ENCODE assay signal across 28 mouse cellular contexts in genomic region chr1:172651288-172651987, GRCm38 (mm10). TPM values are rescaled to one million over a fixed set of nuclear protein-coding genes. Genes with fewer than 3 reads are reported as not detected.
A peak's percentile ranks its signal among the peaks of the same experiment; 100 is the strongest.
DNase-seq lines count a peak whose midpoint lies in the region; ATAC-seq and TF ChIP-seq lines count a peak whose summit lies in the region.
"Had no signal": no experiment of that assay in that cellular context is flagged by ENCODE, and none has a peak within 500 bp of the region (broad histone marks: within the 10 kb centered on the region; RNA-seq: fewer than 3 reads in every experiment).

No protein-coding gene starts in this region.

- intact Hi-C loops in left cerebral cortex, adult 2 months (cut with DNase I): no loop called here
- intact Hi-C loops in left cerebral cortex, postnatal 10 days (cut with DNase I): no loop called here

- TF ChIP-seq CTCF in left cerebral cortex, adult 2 months (IDR thresholded peaks at IDR 0.05): no peak

- no peak for DNase-seq in kidney, adult 11 months
- peak; percentile 1 to 5 for DNase-seq in left cerebral cortex, adult 2 months (ENCODE audit: extremely low spot score in 1 of 2, low spot score in 2 of 2)
- DNase-seq in left cerebral cortex, postnatal 10 days (ENCODE audit: extremely low spot score in 1 of 2, low spot score in 2 of 2): no peak
- DNase-seq in limb, embryonic 10.5 days (ENCODE audit: low spot score): peak; percentile 24
- no peak for DNase-seq in spleen, postnatal 14 days (ENCODE audit: low spot score in 2 of 2)
- DNase-seq in MN1 (ENCODE audit: low spot score): no peak
- DNase-seq: adrenal gland, postnatal 25 days; cerebellum, adult 2 months; cerebellum, postnatal 10 days; forebrain, postnatal 0 days; gastrocnemius, postnatal 36 days; heart, adult 18-20 months; heart, postnatal 10 days; heart, postnatal 4 days had no signal

- no peak overlapping the region for H3K4me3 ChIP-seq in kidney, embryonic 14.5 days (ENCODE audit: low read length)
- no peak overlapping the region for H3K4me3 ChIP-seq in left cerebral cortex, adult 2 months
- H3K4me3 ChIP-seq in limb, embryonic 10.5 days: no peak overlapping the region
- H3K4me3 ChIP-seq in liver, embryonic 15.5 days (replicated peaks): no peak overlapping the region
- H3K4me3 ChIP-seq: embryonic facial prominence, embryonic 10.5 days; forebrain, embryonic 13.5 days; heart, embryonic 10.5 days; hindbrain, embryonic 12.5 days had no signal

- no peaks in the 10 kb centered on the region; the same call in 1 of the 2 replicates for H3K27me3 ChIP-seq in kidney, embryonic 14.5 days (ENCODE audit: control insufficient read depth, insufficient read depth, low read length)
- no peaks in the 10 kb centered on the region for H3K27me3 ChIP-seq in limb, embryonic 10.5 days (ENCODE audit: low read depth, poor library complexity, severe bottlenecking)
- H3K27me3 ChIP-seq in liver, embryonic 15.5 days: no peaks in the 10 kb centered on the region
- H3K27me3 ChIP-seq: forebrain, embryonic 13.5 days; hindbrain, embryonic 12.5 days had no signal

- no peaks in the 10 kb centered on the region for H3K36me3 ChIP-seq in kidney, embryonic 14.5 days (ENCODE audit: control insufficient read depth, insufficient read depth, low read length)
- no peaks in the 10 kb centered on the region for H3K36me3 ChIP-seq in limb, embryonic 10.5 days
- no peaks in the 10 kb centered on the region for H3K36me3 ChIP-seq in liver, embryonic 15.5 days (replicated peaks)
- H3K36me3 ChIP-seq: embryonic facial prominence, embryonic 10.5 days; heart, embryonic 10.5 days; hindbrain, embryonic 12.5 days had no signal

- H3K9me3 ChIP-seq in kidney, embryonic 14.5 days (ENCODE audit: control insufficient read depth, low read length): no peaks in the 10 kb centered on the region
- H3K9me3 ChIP-seq in limb, embryonic 10.5 days (replicated peaks): no peaks in the 10 kb centered on the region
- no peaks in the 10 kb centered on the region for H3K9me3 ChIP-seq in liver, embryonic 15.5 days (replicated peaks)
- H3K9me3 ChIP-seq: embryonic facial prominence, embryonic 10.5 days; forebrain, embryonic 13.5 days; heart, embryonic 10.5 days; hindbrain, embryonic 12.5 days had no signal

- peak; percentile 56; the same call in 1 of the 2 replicates for ATAC-seq in kidney, embryonic 14.5 days (ENCODE audit: low FRiP score, low TSS enrichment)
- ATAC-seq in liver, embryonic 15.5 days (ENCODE audit: insufficient read depth): no peak; the same call in 1 of the 2 replicates
- ATAC-seq: activated CD4-positive, CD25-positive, alpha-beta regulatory T cell, adult 4 months; forebrain, embryonic 13.5 days; forebrain, postnatal 0 days; Patski had no signal

- no peak overlapping the region for H3K4me2 ChIP-seq in kidney, embryonic 14.5 days (replicated peaks; ENCODE audit: low read depth, low read length)
- no peak overlapping the region for H3K4me2 ChIP-seq in liver, embryonic 15.5 days
- H3K4me2 ChIP-seq: forebrain, embryonic 13.5 days; hindbrain, embryonic 12.5 days had no signal

- no peaks in the 10 kb centered on the region for H3K4me1 ChIP-seq in kidney, embryonic 14.5 days (ENCODE audit: control insufficient read depth, insufficient read depth, low read length)
- no peaks in the 10 kb centered on the region for H3K4me1 ChIP-seq in limb, embryonic 10.5 days
- peaks cover 3% of the 10 kb centered on the region; the same call in 1 of the 2 replicates for H3K4me1 ChIP-seq in liver, embryonic 15.5 days (replicated peaks)
- H3K4me1 ChIP-seq: forebrain, embryonic 13.5 days; hindbrain, embryonic 12.5 days had no signal

- no peak overlapping the region for H3K9ac ChIP-seq in kidney, embryonic 14.5 days (ENCODE audit: low read depth, low read length)
- H3K9ac ChIP-seq in liver, embryonic 15.5 days: no peak overlapping the region
- H3K9ac ChIP-seq: forebrain, embryonic 13.5 days; forebrain, postnatal 0 days; hindbrain, embryonic 12.5 days had no signal

- H3K27ac ChIP-seq in kidney, embryonic 14.5 days (ENCODE audit: low read depth, low read length): no peak overlapping the region
- H3K27ac ChIP-seq in left cerebral cortex, adult 2 months: no peak overlapping the region
- H3K27ac ChIP-seq in limb, embryonic 10.5 days: no peak overlapping the region
- peak overlapping the region; percentile 20; the same call in 1 of the 2 replicates for H3K27ac ChIP-seq in liver, embryonic 15.5 days (replicated peaks)
- H3K27ac ChIP-seq: embryonic facial prominence, embryonic 10.5 days; forebrain, embryonic 13.5 days; heart, embryonic 10.5 days; hindbrain, embryonic 12.5 days had no signal

- WGBS in kidney, embryonic 14.5 days: 37% methylated on average over 10 of the region's 10 CpGs
- 78% methylated on average over 10 of the region's 10 CpGs for WGBS in limb, embryonic 10.5 days
- 51% methylated on average over 10 of the region's 10 CpGs for WGBS in liver, embryonic 15.5 days (ENCODE audit: insufficient replicate concordance)

RNA-seq across cellular contexts. Expression of gene Dusp23, which starts 18.7 kb away (rescaled TPM):
- polyA plus RNA-seq in kidney, embryonic 14.5 days (2014; fragmentation: Nextera tagmentation; extraction: Ambion mirVana): 17.0 and 17.2 TPM in 2 replicates
- 1 to 10 TPM; 4.4 to 5.7 TPM for total RNA-seq in left cerebral cortex, adult 2 months (2021)
- total RNA-seq in left cerebral cortex, postnatal 10 days (2021): 1 to 10 TPM; 7.7 to 8.2 TPM
- polyA plus RNA-seq in limb, embryonic 10.5 days (2016; fragmentation: Nextera tagmentation; extraction: Ambion mirVana): 8.6 and 12.0 TPM in 2 replicates
- polyA plus RNA-seq in liver, embryonic 15.5 days (2015; fragmentation: Nextera tagmentation; extraction: Ambion mirVana): 5.3 and 5.7 TPM in 2 replicates

RNA-seq across cellular contexts. Expression of gene Crp, which starts 46.4 kb away (rescaled TPM):
- polyA plus RNA-seq in kidney, embryonic 14.5 days (2014; fragmentation: Nextera tagmentation; extraction: Ambion mirVana): 0.30 and 0.73 TPM in 2 replicates
- not detected for total RNA-seq in left cerebral cortex, adult 2 months (2021)
- total RNA-seq in left cerebral cortex, postnatal 10 days (2021): not detected
- polyA plus RNA-seq in limb, embryonic 10.5 days (2016; fragmentation: Nextera tagmentation; extraction: Ambion mirVana): not detected in 2 replicates
- 57.7 and 71.8 TPM in 2 replicates for polyA plus RNA-seq in liver, embryonic 15.5 days (2015; fragmentation: Nextera tagmentation; extraction: Ambion mirVana)
- total RNA-seq: adrenal gland, adult 18-20 months; adrenal gland, postnatal 25 days; heart, postnatal 10 days; heart, postnatal 4 days; MEL had no signal
- polyA plus RNA-seq: activated CD4-positive, CD25-positive, alpha-beta regulatory T cell, adult 4 months; C2C12; cerebellum, adult 2 months; embryonic facial prominence, embryonic 10.5 days; embryonic facial prominence, embryonic 14.5 days; forebrain, embryonic 13.5 days; forebrain, postnatal 0 days; heart, embryonic 14.5 days; hindbrain, embryonic 12.5 days had no signal

RNA-seq across cellular contexts. Expression of gene Fcrl6, which starts 49.1 kb away (rescaled TPM):
- not detected in 2 replicates for polyA plus RNA-seq in kidney, embryonic 14.5 days (2014; fragmentation: Nextera tagmentation; extraction: Ambion mirVana)
- total RNA-seq in left cerebral cortex, adult 2 months (2021): not detected
- total RNA-seq in left cerebral cortex, postnatal 10 days (2021): not detected
- 0.21 and 0.58 TPM in 2 replicates for polyA plus RNA-seq in limb, embryonic 10.5 days (2016; fragmentation: Nextera tagmentation; extraction: Ambion mirVana)
- polyA plus RNA-seq in liver, embryonic 15.5 days (2015; fragmentation: Nextera tagmentation; extraction: Ambion mirVana): 0.08 TPM in 1 of 2 replicates, not detected in the other
- total RNA-seq: adrenal gland, adult 18-20 months; adrenal gland, postnatal 25 days; forebrain, postnatal 0 days; gastrocnemius, adult 8-10 months; gastrocnemius, postnatal 36 days; heart, adult 18-20 months; heart, postnatal 10 days; heart, postnatal 4 days; MEL had no signal
- polyA plus RNA-seq: activated CD4-positive, CD25-positive, alpha-beta regulatory T cell, adult 4 months; C2C12; forebrain, embryonic 13.5 days; heart, embryonic 10.5 days; heart, embryonic 14.5 days; Patski had no signal

Comparison
In these comparisons a context has a peak if more than half of its experiments do, and no peak if none do; other contexts are left out.
1. DNase-seq: peak in left cerebral cortex, adult 2 months (2 of 2) and limb, embryonic 10.5 days (single experiment); none in kidney, adult 11 months (single experiment), left cerebral cortex, postnatal 10 days (0 of 2), spleen, postnatal 14 days (0 of 2) and MN1 (single experiment).
2. RNA of gene Crp, which starts 46.4 kb away (polyA plus RNA-seq): 57.7 to 71.8 TPM in liver, embryonic 15.5 days; 0.30 to 0.73 TPM in kidney, embryonic 14.5 days and not detected in limb, embryonic 10.5 days; every median in the first group is over 10 times any median in the second.